Mouse (Mus musculus) cerebellum, adult 18-20 months (tissue): Measurements from ENCODE around the gene Rpl38.

ENCODE experiments used
- DNase-seq, 2 experiments: peaks; one replicate each; pipeline ENCODE4 v3.0.0; 2021

The Rpl38 gene

DNA sequence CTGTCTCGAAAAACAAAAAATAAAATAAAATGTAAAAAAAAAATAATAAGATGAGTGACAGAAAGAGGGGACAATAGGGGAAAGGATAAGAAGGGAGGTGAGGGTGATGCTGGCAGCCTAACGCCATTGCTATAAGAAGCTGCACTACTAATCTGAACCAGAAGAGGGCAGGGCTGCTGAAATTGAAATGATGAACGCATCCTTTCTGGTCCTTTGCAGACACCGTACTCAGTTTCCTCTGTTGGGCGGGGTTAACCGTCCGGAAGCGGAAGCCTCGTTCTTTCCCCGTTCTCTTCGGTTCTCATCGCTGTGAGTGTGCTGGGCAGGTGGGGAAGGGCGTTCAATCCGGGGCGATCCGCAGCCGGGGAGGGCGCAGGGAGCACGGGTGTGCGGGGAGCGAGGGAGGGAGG lies at the start of gene Rpl38:
TSS of gene Rpl38 (plus strand) at position 224 of the 410 bp plus-strand sequence.
- DNase-seq: peak; percentile 92 to 96

DNA sequence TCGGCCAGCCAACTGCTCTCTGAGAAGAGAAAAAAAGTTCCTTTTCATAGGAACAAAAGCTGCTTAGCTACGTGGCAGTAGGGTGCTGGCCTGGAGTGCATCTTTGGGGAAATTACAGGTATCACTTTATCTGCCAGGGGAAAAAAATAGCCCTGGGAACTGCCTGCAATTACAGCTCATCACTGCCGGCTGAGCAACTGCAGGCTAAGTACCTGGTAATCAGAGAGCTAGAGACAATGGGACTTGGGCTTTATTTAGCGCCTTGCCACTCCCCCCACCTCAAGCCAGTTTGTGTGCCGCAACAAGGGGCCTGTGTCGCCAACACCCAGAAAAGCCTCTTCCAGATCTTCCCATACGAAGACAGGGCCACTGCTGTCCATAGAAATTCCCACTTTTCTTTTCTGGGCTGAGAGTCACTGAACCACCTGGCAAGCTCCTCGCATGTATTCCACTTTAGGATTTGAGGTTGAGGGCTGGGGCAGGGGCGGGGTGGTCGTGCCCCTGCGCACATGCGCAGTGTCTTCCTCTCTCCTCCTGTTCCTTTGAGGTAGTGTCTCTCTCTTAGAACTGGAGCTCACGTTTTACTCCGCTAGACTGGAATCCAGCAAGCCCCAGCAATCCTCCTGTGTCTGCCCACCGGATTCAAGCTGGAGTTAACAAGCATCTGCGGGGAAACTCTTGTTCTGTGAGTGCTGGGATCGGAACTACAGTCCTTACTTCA lies 49.5 kb upstream of the Rpl38 start:
- no peak for DNase-seq

DNA sequence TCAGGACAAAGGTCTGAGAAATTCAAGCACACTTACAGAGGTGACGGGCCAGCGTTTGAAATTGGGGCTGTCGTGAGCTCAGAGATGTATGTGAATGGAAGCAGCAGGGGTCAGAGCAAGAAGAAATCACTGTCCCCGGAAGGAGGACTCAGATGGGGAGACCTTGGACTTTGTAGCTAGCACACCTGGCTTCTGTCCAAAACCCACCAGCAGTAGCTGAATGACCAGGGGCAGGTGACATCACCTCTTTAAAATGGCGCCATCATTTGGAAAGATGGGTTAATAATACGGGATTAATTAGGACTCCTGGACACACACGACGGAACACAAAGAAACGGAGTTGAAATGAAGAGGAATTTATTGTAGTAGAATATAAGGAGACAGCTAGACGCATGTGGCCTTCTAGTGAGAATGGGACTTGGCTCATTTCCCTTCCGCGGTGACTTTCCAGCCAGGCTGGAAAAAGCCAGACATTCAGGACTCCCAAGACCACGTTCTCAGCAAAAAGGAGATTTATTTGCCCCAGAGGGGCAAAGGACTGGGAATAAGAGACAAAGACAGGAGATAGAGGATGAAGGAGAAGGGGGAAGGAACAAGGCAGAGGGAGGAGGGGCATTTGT lies 42.1 kb upstream of the Rpl38 start:
- DNase-seq: no peak

DNA sequence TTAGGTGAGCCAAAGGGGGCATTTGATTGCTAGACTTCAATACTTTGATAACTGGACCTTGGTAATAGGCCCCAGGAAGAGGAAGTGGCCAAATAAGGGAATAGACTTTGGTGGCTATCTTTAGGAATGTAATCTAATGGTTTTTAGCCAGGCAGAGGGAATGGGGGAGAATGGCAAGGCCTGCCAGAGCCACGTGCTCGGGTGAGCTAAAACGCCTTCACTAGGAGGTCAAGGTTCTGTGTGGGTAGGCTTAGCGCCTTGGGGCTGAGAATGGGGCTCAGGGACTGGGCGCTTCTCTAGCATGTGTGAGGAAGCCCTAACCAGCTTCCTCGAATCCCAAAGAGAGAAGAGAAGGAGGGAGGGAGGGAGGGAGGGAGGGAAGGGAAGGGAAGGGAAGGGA lies 41.3 kb upstream of the Rpl38 start:
- no peak for DNase-seq

DNA sequence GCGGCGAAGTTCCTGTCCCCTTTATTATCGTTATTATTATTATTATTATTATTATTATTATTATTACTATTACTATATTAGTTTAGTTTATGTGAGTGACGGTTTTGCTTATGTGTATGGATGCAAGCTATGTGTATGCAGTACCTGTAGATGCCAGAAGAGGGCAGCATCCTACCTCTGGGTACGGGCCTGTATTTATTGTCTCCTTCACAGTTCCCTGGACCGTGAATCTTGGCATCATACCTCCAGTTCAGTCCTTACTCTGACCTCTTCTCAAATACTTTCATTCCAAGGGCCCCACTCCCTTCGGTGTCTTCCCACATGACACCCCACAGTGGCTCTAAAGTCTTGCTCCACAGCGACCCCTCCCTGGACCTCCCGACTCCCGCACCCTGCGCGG lies 40.3 kb upstream of the Rpl38 start:
- no peak for DNase-seq

DNA sequence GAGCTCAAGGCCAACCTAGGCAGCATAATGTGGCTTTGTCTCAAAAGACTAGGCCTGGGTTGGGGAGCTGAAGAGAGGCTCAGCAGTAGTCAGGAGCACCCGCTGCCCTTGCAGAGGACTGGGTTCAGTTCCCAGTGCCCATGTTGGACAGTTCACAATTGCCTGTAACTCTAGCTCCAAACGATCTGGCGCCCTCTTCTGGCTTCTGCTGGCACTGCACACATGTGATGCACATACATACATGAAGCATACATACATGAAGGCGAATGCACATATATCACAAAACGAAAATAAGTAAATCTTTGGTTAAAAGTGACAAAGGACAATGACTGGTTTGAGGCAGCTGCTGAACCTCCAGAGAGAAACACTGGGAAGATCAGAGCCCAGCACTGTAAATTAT lies 38.3 kb upstream of the Rpl38 start:
- no peak for DNase-seq

DNA sequence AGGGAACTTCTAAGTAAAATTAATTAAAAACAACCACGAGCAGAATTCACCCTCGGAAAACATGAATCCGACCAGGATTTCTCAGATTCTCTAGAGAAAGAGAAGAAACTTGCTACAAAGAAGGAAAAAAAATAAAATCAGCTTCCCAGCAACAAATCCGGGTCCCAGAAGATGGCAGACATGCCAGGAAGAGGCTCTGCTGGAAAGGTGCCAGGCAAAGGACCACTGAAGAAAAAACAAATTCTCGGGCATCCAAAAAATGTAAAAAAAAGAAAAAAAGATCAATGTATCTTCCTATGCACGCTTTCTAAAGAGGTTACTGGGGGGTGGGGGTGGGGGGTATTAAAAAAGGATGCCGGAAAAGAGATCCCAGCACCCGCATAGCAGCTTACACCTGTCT lies 36.1 kb upstream of the Rpl38 start:
- DNase-seq: no peak

DNA sequence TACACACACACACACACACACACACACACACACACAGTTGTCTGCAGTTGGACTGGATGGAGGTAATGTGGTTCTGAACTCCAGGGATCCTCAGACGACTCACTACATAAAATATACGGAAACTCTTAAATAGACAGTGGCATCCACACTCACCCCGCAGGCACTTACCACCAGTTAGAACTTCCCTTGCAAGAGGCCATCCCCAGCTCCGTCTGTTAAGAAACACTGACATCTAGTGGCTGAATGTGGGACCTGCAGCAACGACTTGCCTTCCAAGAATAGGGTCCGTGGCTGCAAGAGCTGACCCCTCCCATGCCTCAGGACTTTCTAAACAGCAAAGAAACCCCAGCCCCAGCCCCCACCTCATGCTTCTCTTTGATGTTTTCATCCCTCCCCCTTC lies 32.0 kb upstream of the Rpl38 start:
- DNase-seq: peak; percentile 83 to 87

DNA sequence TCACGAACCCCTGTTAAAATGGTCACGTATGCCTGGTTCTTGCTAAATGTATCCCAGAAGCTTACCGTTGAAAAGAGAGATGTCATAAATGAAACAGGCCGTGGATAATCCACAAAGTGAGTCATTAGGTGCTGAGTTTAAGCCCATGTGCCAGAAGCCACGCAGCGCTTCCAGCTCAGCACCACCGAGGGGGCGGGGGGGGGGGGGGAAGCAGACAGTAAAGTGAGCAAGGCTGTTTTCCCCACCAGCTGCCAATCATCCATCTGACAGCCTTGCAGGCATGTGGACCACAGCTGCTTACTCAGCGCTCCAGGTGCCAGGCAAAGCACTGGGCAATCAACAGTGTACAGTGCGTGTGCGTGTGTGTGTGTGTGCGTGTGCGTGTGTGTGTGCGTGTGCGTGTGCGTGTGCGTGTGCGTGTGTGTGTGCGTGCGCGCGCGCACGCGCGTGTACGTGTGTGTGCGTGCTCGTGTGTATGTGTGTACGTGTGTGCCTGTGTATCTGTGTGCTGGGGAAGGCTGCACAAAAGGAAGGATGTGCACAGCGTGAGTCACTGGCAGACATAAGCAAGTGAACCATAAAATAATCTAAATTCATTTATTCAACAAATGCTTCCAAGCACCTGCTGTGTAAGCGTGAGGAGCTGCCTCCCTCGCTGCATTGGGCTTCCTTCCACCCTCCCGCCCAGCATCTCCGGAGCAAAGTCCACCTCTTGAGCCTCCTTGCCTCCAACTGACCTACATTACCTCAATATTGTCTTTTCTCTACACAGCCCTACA lies 31.4 kb upstream of the Rpl38 start:
- DNase-seq: peak; percentile 38

DNA sequence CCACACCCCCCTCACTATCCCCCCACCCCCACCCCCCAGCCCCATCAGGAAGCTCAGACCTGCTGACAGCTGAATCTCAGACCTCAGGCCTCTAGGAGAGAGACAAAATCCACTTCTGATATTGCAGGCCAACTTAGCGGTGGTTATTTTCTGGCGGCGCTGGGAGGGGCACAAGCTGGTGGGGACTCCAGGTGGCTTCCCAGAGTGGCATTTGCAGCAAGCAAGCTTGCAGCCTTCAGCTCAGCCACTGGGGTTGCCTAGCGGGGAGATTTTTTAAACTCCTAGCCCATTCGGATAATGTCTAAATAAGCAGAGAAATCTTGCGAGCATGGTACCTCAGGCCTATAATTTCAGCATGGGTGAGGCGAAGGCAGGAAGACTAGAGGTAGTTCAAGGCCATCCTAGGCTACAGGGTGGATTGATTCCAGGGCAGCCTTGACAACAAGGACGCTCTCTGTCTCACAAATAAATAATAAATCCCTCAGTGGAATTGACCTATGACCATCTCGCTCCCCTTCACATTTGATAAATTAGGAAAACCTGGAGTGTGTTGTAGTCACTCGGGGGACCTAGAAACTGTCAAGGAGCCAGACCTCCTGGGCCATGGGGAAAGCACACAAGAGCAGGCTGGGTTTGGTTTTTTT lies 29.6 kb upstream of the Rpl38 start:
- no peak for DNase-seq

DNA sequence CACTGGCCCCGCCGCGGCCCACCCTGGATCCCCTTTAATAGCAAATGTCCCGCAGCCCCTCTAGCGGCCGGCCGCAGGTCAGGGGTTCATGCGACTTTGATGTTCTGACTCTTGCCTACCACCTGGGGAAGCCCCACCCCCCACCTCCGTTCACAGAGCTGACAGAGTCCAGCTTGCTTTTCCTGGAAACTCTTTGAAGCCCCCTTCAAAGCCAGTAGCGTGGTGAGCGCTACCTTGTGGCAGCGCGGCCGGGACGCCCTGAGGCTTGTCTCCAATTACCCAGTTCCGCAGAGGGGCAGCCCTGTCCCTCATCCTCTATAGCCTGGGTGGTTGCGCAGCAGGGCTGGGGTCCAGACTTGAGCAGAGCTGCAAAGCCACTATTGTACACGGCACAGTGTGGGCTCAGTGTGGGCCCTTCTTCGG lies 28.6 kb upstream of the Rpl38 start:
- no peak for DNase-seq

DNA sequence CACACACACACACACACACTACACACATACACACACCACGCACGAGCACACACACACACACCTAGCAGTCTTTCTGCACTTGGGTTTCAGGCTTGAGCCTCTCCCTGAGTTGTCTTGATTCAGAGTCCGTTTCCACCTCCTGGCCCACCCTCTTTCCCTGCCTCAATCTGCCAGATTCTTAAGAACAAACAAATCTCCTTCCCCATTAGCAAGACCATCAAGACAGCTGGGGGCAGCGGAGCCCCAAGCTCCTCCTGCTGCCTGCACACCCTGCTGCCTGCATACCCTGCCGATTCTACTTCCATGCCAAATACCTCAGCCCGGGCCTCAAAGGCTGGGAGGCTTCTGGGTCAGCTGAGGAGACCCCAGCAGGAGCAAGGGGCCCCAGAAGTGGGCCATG lies 27.7 kb upstream of the Rpl38 start:
- DNase-seq: no peak

DNA sequence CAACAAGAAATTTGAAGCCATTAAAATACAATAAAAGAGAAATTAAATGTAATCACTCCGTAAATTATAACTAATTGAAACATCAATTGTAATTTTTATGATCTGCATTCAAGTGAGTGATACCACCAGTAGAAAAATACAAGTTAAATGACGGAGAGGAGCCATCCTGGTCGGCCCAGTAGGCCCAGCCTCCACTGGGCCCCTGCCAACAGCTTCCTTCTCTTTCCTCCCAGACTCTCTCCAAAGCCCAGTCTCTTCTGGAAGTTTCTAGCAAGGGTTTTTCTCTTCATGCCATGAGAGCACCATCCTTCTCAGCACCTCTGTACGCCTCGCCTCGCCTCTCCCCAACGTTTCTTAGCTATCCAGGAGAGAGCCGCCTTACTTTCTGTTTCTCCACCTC lies 27.2 kb upstream of the Rpl38 start:
- DNase-seq: no peak

DNA sequence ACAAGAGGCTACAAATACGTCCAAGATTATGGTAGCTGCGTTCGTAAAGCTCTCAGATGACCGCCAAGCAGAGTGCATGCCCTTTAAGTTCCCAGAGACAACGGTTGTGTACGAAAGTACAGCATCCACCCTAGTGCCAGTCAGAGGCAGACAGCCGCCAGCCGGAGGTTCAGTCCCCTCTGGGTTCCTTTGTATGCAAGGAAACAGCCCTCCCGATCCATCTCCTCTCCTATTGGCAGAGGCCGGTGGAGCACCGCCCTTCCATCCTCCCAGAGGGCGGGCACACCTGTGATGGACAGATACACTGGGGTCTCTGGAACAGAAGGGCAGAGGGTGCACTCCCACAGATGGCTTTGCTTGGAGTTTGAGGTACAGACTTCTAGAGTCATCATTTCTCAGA lies 26.1 kb upstream of the Rpl38 start:
- no peak for DNase-seq

DNA sequence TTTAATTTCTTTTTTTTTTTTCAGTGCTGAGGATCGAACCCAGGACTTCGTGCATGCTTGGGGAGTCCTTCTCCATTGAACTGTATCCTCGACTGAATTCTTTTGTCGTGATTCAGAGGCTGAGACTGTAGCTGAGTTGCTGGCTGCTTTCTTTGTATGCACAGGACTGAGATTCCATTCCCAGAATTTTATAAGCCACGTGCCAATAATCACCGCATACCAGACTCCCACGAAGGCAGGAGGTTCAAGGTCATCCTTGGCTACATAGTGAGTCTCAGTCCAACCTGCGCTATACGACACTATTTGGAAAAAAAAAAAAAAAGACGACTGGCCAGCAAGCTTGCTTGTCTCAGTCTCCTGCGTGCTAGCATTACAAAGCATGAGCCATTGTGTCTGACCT lies 25.4 kb upstream of the Rpl38 start:
- DNase-seq: no peak

DNA sequence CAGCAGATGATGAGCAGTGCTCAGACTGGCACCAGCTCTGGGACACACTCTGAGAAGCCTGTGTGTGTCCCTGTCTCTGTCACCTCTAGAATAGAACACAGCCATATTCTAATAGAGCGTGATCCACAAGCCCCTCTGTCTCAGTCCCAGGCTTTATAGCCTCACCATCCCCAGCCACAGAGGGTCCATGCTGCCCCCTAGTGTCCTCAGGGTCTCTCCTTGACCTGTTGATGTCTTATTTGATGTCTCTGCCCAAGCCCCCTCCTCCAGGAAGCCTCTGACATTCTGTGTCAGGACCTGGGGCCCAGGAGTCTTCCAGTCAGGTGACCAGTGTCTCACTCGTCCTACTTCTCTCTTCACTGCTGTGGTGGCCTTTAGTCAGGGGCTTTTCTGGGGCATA lies 24.2 kb upstream of the Rpl38 start:
- DNase-seq: no peak

DNA sequence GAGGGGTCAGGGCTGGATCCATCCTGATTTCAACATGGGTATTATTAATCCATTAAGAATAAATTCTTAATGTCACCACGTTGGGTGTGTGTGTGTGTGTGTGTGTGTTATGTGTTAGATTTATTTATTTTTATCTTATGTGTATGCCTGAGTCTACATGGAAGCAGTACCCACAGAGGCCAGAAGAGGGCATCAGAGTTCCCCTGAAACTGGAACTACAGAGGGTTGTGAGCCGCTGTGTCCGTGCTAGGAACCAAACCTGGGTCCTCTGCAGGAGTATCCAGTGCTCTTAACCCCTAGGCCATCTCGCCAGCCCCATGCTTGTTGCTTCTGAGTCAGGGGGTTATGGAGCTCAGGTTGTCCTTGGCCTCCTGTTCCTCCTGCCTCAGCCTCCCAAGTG lies 18.8 kb upstream of the Rpl38 start:
- no peak for DNase-seq

DNA sequence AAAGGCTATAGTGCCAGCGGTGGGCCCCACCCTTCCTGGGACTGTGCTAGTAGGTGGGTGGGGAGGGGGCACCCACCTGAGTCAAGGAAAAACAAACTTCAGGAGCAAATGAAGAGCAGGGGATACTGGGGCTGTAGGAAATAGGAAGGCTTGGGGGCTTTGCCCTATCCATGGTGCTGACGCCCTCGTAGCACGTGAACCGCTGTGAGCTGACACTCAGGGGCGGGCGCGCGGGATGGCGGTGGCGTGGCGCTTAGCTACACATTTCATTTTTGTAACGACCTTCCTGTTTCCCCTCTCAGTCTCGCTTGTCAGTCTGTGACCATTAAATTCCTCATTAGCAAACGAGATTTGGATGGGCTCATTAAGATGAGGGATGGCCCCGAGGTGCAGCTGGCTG lies 15.8 kb upstream of the Rpl38 start:
- DNase-seq: no peak

DNA sequence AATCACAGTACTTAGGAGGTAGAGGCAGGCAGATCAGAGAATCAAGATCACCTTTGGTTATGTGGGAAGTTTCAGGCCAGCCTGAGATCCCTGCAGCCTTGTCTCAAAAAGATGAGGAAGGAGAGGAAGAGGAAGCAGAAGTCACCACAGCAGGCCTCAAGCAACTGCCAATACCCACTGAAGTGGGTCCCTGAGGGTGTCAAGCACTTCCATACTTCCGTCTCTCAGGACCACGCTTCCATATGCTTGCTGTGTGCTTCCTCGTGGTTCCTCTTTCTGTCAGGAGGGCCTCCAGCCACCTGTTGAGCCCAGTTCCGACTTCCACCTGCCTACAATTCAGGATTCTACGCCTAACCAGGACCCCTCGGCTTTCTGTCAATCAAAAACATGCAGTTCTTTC lies 14.7 kb upstream of the Rpl38 start:
- DNase-seq: no peak

DNA sequence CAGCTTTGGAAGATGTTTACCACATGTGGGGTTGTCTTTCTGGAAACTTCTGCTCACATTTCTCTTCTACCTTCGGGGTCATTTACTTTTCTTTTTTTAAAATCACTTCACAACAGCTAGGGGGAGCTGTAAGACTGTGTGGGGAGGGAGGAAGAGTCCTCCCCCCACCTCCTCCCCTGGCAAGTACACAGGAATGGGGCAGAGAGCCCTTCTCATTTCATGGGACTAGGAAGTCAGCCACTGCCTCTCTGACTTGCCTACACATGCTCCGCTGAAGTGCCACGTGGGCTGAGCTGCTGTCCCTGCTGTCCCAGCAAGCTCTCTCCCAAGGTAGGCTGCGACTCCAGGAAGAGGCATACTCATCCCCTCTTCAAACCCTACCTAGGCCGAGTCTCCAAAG lies 13.8 kb upstream of the Rpl38 start:
- DNase-seq: no peak

DNA sequence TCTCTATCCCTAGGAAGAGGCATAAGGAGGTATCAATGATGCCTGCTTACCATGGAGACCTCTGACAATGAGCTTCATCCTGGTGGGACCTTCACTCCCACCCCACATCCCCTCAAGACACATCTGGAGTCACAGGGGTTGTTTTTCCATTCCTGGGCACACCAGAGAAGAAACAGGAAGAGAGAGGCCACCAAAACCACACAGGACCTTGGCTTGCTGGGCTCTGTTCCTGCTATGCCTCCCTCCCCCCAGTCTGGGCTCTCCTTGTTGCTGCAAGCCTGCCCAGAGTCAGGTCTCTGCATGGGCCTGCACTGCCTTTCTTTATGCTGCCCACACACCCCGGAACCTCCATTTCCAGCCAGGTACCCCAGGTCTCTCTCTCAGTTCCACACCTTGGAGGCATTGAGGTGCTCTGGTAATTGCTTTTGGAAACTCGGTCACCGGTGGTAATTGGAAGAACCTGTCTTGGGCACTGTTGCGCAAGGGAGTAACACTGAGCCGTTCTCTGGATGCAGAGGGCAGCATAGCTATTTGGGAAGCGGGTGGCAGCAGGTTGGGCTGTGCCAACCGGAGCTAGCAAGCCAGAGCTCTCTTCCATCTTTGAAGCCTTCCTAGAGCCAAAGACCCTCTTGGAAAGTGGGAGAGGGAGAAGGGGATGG lies 12.8 kb upstream of the Rpl38 start:
- DNase-seq: no peak

DNA sequence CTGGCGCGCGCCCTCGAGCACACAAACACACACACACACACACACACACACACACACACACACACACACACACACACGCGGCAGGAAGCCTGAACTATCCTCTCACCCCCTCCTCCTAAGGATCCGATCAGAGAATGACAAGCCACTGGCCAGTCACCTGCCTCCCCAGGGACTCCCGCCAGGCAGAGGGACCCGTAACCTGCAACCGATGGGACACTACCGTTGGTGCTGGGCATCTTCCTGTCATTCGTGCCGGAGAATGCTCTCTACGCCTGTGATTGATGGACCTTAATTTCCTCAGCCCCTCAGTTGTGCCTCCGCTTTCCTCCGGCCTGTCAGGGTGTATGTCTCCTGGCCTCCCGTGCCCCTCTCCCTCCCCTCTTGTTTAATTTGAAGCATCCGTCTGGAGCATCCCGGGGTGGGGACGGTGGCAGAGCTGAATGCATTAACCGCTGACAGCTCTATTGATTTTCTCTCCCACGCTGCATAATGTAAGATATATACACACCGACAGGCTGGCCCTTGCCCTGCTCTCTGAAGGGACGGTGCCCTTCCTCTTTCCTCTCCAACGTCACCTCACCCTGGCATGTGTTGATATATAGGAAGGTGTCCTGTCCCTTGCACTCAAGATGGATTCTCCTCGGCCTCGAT lies 11.2 kb upstream of the Rpl38 start:
- DNase-seq: no peak

DNA sequence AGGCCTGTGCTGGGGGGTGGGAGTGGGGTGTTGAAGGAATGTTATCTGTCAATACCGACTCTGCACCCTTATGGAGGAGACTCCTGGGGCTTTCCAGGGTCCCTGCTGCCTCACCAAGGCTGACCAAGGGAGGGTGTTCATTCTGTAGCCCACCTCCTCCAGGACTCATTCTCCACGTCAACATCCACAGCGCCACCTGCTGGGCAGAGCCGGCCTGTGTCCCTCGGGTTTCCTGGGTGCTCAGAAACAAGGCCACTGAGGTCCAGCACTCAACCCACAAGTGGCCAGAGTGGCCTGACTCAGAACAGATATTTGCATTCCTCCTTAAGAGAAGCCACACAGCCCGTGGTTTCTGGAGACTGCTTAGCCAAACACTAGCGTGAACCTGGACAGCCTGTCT lies 10.6 kb upstream of the Rpl38 start:
- peak; percentile 64 to 72 for DNase-seq
